Mouse (Mus musculus): ENCODE data around the gene Gm13275. TPM values are rescaled to one million over a fixed set of nuclear protein-coding genes. Genes with fewer than 3 reads are reported as not detected.
A peak's percentile ranks its signal among the peaks of the same experiment; 100 is the strongest.
"Not testable (repeated sequence)": the region's sequence is repeated elsewhere in the genome, so short reads cannot be mapped to it uniquely, and the experiment has no call there.

Gm13275 gene
- total RNA-seq, 2 experiments from 2014 or later, result not detected

- not testable (repeated sequence) for DNase-seq
These were observed 5.1 kb downstream of the Gm13275 start, which contains the start of gene Gm13285 for GRCm38 (mm10) chr4:88799365-88799764. TSS of gene Gm13285 (plus strand) at chr4:88799665.

GRCm38 (mm10) chr4:88802954-88803353 lies 8.7 kb downstream of the Gm13275 start, which contains the start of gene Gm13287:
TSS of gene Gm13287 (plus strand) at chr4:88803254.
- not testable (repeated sequence) for DNase-seq

GRCm38 (mm10) chr4:88805231-88805630 lies 10.9 kb downstream of the Gm13275 start, which contains the start of gene Gm13288:
TSS of gene Gm13288 (plus strand) at chr4:88805531.
- DNase-seq, result not testable (repeated sequence)

DNA sequence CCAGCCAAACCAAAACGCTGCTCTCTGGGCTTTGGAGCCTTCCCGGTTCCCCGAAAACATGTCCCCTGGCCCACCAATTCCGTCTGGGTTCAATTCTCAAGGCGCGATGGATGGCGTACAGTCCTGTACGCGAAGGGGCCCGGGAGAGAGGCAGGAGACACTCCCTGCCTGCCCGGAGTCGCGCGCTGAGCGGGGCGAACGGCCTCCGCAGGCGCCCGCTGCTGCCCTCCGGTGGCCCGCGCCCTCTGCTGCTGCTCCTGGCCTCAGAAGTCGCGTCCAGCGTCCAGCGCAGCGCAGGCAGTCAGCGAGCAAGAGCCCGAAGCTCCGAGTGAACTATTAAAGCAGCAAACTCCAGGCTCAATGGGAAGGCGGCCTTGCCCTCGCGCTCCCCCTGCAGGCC lies 11.5 kb downstream of the Gm13275 start:
- DNase-seq, result peak; percentile 40

DNA sequence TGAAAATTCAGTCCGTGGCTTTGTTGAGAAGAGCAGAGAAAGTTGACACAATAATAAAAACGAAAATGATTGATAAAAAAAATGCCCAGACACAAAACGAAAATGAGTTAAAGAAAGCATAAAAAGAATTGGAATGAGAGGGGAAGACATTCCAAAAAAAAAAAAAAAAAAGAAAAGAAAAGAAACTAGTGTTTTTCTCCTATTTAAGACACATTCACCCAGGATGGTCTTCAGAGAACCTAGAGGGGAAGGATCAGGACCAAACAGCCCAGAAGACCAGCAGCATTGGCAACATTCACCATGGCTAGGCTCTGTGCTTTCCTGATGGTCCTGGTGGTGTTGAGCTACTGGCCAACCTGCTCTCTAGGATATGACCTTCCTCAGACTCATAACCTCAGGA lies 21.6 kb downstream of the Gm13275 start, which contains the start of gene Ifna7:
Gene Ifna7 (plus strand): TSS at position 301 of the 400 bp plus-strand sequence.
- no peak for DNase-seq

DNA sequence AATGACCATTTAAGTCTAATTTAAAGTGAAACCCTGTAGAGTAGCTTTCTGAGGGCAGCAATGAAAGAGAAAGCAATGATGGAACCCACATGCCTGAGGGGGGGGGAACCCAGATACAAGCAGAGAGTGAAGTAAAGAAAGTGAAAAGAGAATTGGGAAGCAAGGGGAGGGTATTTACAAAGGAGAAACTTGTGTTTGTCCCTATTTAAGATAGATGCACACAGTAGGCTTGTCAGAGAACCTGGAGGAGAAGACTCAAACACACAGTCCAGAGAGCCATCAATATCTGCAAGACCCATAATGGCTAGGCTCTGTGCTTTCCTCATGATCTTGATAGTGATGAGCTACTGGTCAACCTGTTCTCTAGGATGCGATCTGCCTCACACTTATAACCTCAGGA lies 25.4 kb downstream of the Gm13275 start, which contains the start of gene Ifna11:
Gene Ifna11 (plus strand): TSS at position 301 of the 400 bp plus-strand sequence.
- DNase-seq, result no peak

GRCm38 (mm10) chr4:88822995-88823394 lies 28.7 kb downstream of the Gm13275 start:
- DNase-seq, result peak; percentile 19

- not testable (repeated sequence) for DNase-seq
These were observed 32.8 kb downstream of the Gm13275 start, which contains the start of gene Ifna6 for GRCm38 (mm10) chr4:88827116-88827515. TSS of gene Ifna6 (plus strand) at chr4:88827416.

- DNase-seq, result peak; percentile 28
These were observed 36.2 kb downstream of the Gm13275 start for GRCm38 (mm10) chr4:88830523-88830922.

- DNase-seq, result not testable (repeated sequence)
These were observed 40.9 kb downstream of the Gm13275 start, which contains the start of gene Ifna5 for GRCm38 (mm10) chr4:88835225-88835624. TSS of gene Ifna5 (plus strand) at chr4:88835525.

GRCm38 (mm10) chr4:88838828-88839227 lies 44.5 kb downstream of the Gm13275 start:
- DNase-seq, result peak; percentile 4

- no peak for DNase-seq
These were observed 45.8 kb downstream of the Gm13275 start for GRCm38 (mm10) chr4:88840058-88840457.

DNA sequence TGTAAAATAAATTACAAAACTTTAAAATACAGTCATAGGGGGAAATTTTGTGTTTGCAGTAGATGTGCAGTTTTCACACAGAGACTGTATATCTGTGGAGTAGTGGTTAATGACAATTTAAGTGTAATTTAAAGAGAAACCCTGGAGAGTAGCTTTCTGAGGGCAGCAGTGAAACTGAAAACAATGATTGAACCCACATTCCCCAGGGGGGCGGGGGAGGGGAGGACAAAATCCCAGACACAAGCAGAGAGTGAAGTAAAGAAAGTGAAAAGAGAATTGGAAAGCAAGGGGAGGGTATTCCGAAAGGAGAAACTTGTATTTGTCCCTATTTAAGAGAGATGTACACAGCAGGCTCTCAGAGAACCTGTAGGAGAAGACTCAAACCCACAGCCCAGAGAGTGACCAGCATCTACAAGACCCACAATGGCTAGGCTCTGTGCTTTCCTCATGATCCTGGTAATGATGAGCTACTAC lies 47.2 kb downstream of the Gm13275 start, which contains the start of gene Ifna4:
Gene Ifna4 (plus strand): TSS at position 424 of the 474 bp plus-strand sequence.
- DNase-seq, result no peak

Other genes starting within 250 kb of the Gm13275 start
- not detected for gene Ifna15, start 236.2 kb upstream of the Gm13275 start, total RNA-seq (2021)
- gene Ifna14, start 222.7 kb upstream of the Gm13275 start, total RNA-seq (2021), result not detected
- not detected for gene Ifna9, start 202.1 kb upstream of the Gm13275 start, total RNA-seq (2021)
- gene Ifna12, start 191.1 kb upstream of the Gm13275 start, total RNA-seq (2021), result not detected
- gene C87499, start 160.1 kb upstream of the Gm13275 start, total RNA-seq (2021), result not detected
- gene Ifna13, start 150.0 kb upstream of the Gm13275 start, total RNA-seq (2021), result not detected
- not detected for gene Ifna16, start 117.6 kb upstream of the Gm13275 start, total RNA-seq (2021)
- gene Ifna2, start 110.6 kb upstream of the Gm13275 start, total RNA-seq (2021), result not detected
- not detected for gene Ifnab, start 103.1 kb upstream of the Gm13275 start, total RNA-seq (2021)
- 1 to 10 TPM in 1 of 2 experiments, under 1 TPM in 1; 0.60 to 1.2 TPM for gene Gm26566, start 72.7 kb upstream of the Gm13275 start, total RNA-seq (2021)
- 10 to 100 TPM; 74.5 to 81.4 TPM for gene Klhl9, start 72.0 kb upstream of the Gm13275 start, total RNA-seq (2021)
- gene Gm13271, start 39.6 kb upstream of the Gm13275 start, total RNA-seq (2021), result not detected
- under 1 TPM in 1 of 2 experiments, not detected in 1; 0.24 TPM for gene Gm13283, start 34.4 kb upstream of the Gm13275 start, total RNA-seq (2021)
- not detected for gene Gm13290, start 20.7 kb upstream of the Gm13275 start, total RNA-seq (2021)
- not detected for gene Gm13289, start 17.6 kb upstream of the Gm13275 start, total RNA-seq (2021)
- not detected for gene Gm13272, start 14.6 kb upstream of the Gm13275 start, total RNA-seq (2021)
- not detected for gene Ifnz, start 12.4 kb upstream of the Gm13275 start, total RNA-seq (2021)
- gene Gm13276, start 8.8 kb upstream of the Gm13275 start, total RNA-seq (2021), result not detected
- gene Gm13277, start 5.9 kb upstream of the Gm13275 start, total RNA-seq (2021), result not detected
- not detected for gene Gm13278, start 2.9 kb upstream of the Gm13275 start, total RNA-seq (2021)
- gene Gm13279, start 2.9 kb downstream of the Gm13275 start, total RNA-seq (2021), result not detected
- gene Gm13285, start 5.2 kb downstream of the Gm13275 start, total RNA-seq (2021), result under 1 TPM in 1 of 2 experiments, not detected in 1; 0.21 TPM
- gene Gm13287, start 8.8 kb downstream of the Gm13275 start, total RNA-seq (2021), result not detected
- gene Gm13288, start 11.0 kb downstream of the Gm13275 start, total RNA-seq (2021), result not detected
- not detected for gene Ifna7, start 21.7 kb downstream of the Gm13275 start, total RNA-seq (2021)
- gene Ifna11, start 25.5 kb downstream of the Gm13275 start, total RNA-seq (2021), result not detected
- not detected for gene Ifna6, start 32.9 kb downstream of the Gm13275 start, total RNA-seq (2021)
- not detected for gene Ifna5, start 41.0 kb downstream of the Gm13275 start, total RNA-seq (2021)
- gene Ifna4, start 47.4 kb downstream of the Gm13275 start, total RNA-seq (2021), result not detected
- gene Ifna1, start 55.6 kb downstream of the Gm13275 start, total RNA-seq (2021), result not detected
- not detected for gene Ifne, start 85.7 kb downstream of the Gm13275 start, total RNA-seq (2021)

Measured in adrenal gland, postnatal 10 days (tissue).